ENCODE assay signal across 8 mouse cellular contexts in genomic region chr13:62652681-62653368, GRCm38 (mm10). TPM values are rescaled to one million over a fixed set of nuclear protein-coding genes. Genes with fewer than 3 reads are reported as not detected.
DNase-seq lines count a peak whose midpoint lies in the region; ATAC-seq and TF ChIP-seq lines count a peak whose summit lies in the region.
"Not testable (repeated sequence)": the region's sequence is repeated elsewhere in the genome, so short reads cannot be mapped to it uniquely, and the experiment has no call there.

No protein-coding gene starts in this region.

- DNase-seq in MEL (ENCODE audit: low read depth, low spot score): peak; percentile 94
- peak; percentile 63 to 78 for DNase-seq in cerebellum, adult 18-20 months
- peak; percentile 79 for DNase-seq in forelimb bud, embryonic 11.5 days (ENCODE audit: low read depth, low spot score)
- DNase-seq in layer of hippocampus, adult 8-10 months (ENCODE audit: low spot score in 2 of 2): peak; percentile 69 to 75
- peak; percentile 92 for DNase-seq in lung, embryonic 14.5 days
- DNase-seq in thymus, adult 18-20 months: peak; percentile 22 to 62

- peak overlapping the region; percentile 67 for H3K9ac ChIP-seq in MEL (ENCODE audit: control insufficient read depth, low read depth, low read length, poor library complexity, severe bottlenecking)
- peak overlapping the region; percentile 53 for H3K9ac ChIP-seq in lung, embryonic 14.5 days

- peak in 1 of 2 experiments; percentile 43; a peak in 1 of 4 replicates for TF ChIP-seq POLR2A in MEL (IDR thresholded peaks at IDR 0.05; ENCODE audit: control insufficient read depth in 1 of 2, insufficient read depth in 1 of 2, low read depth in 1 of 2, low read length in 2 of 2, poor library complexity in 1 of 2)

- peak overlapping the region; percentile 30 for H3K27ac ChIP-seq in MEL (ENCODE audit: control insufficient read depth, low read depth, low read length)
- H3K27ac ChIP-seq in lung, embryonic 14.5 days (ENCODE audit: low read depth): not testable (repeated sequence)

- H3K4me2 ChIP-seq in lung, embryonic 14.5 days: peak overlapping the region; percentile 57

- H3K27me3 ChIP-seq in MEL (ENCODE audit: control insufficient read depth in 1 of 2, insufficient read depth in 2 of 2, low read length in 2 of 2); lung, embryonic 14.5 days (ENCODE audit: insufficient read depth, low read length): not testable (repeated sequence)

- not testable (repeated sequence) for H3K4me1 ChIP-seq in MEL (ENCODE audit: control insufficient read depth in 1 of 2, insufficient read depth in 2 of 2, low read length in 2 of 2); lung, embryonic 14.5 days (ENCODE audit: insufficient read depth)

- not testable (repeated sequence) for TF ChIP-seq RAD21 in MEL (IDR thresholded peaks at IDR 0.05; ENCODE audit: low read depth, low read length)

- H3K4me3 ChIP-seq in MEL (ENCODE audit: control insufficient read depth in 1 of 2, insufficient read depth in 1 of 2, low read depth in 2 of 2, low read length in 2 of 2): peak overlapping the region; percentile 72 to 80
- H3K4me3 ChIP-seq in lung, embryonic 14.5 days (ENCODE audit: low read depth, low read length): peak overlapping the region; percentile 41

- H3K9me3 ChIP-seq in MEL (replicated peaks; ENCODE audit: insufficient read depth, low read length); lung, embryonic 14.5 days (ENCODE audit: low read depth, low read length): not testable (repeated sequence)

- not testable (repeated sequence) for TF ChIP-seq CTCF in MEL (IDR thresholded peaks at IDR 0.05 in 2 of 3, conservative IDR thresholded peaks at IDR 0.05 in 1 of 3; ENCODE audit: control insufficient read depth in 1 of 3, insufficient read depth in 1 of 3, low read depth in 2 of 3, low read length in 3 of 3, poor library complexity in 1 of 3, severe bottlenecking in 1 of 3); lung, embryonic 14.5 days (IDR thresholded peaks at IDR 0.05; ENCODE audit: low read depth)

- H3K79me2 ChIP-seq in MEL (ENCODE audit: control insufficient read depth, insufficient read depth, low read length, poor library complexity): not testable (repeated sequence)

- TF ChIP-seq EP300 in MEL (IDR thresholded peaks at IDR 0.05; ENCODE audit: low read depth in 1 of 2, low read length in 2 of 2): not testable (repeated sequence)

- 2% methylated on average over 16 of the region's 16 CpGs for WGBS in lung, embryonic 14.5 days

- H3K36me3 ChIP-seq in MEL (ENCODE audit: control insufficient read depth in 1 of 2, insufficient read depth in 2 of 2, low read length in 2 of 2); lung, embryonic 14.5 days (ENCODE audit: insufficient read depth): not testable (repeated sequence)

- peak; percentile 100 for ATAC-seq in hematopoietic stem cell, adult 5-6 weeks (replicated peaks in 1 of 2; ENCODE audit: insufficient read depth in 1 of 2, low FRiP score in 2 of 2, low TSS enrichment in 1 of 2, low read depth in 1 of 2, poor library complexity in 2 of 2, severe bottlenecking in 2 of 2)
- peak; percentile 100 for ATAC-seq in lung, embryonic 14.5 days (ENCODE audit: insufficient read depth)
- ATAC-seq in neutrophil, adult 5-6 weeks (ENCODE audit: extremely low read depth, insufficient number of reproducible peaks, low FRiP score, poor library complexity, severe bottlenecking): peak; percentile 93

TF ChIP-seq in MEL, 35 proteins besides CTCF, POLR2A, EP300 and RAD21:
- peak; percentile 46; the same call in 1 of the 2 replicates for TF ChIP-seq USF1 (IDR thresholded peaks at IDR 0.05; ENCODE audit: low read depth, low read length)
- TF ChIP-seq MAZ (IDR thresholded peaks at IDR 0.05; ENCODE audit: low read depth, low read length): peak; percentile 8; the same call in 1 of the 2 replicates
- TF ChIP-seq HCFC1 (IDR thresholded peaks at IDR 0.05; ENCODE audit: low read depth, low read length): peak; percentile 41; the same call in 1 of the 2 replicates

RNA-seq across cellular contexts. Expression of gene 6720489N17Rik, which starts 28.8 kb away (rescaled TPM):
- 6.7 TPM in 2 replicates for total RNA-seq in MEL (2012; rRNA removed)
- 100 to 1,000 TPM in 1 of 2 experiments, 1 to 10 TPM in 1; 6.2 to 159 TPM for polyA plus RNA-seq in MEL (2012; ENCODE audit: insufficient read depth in 1 of 2, insufficient read length in 2 of 2, low read depth in 1 of 2, low replicate concordance in 2 of 2, missing spikeins in 1 of 2)
- total RNA-seq in hematopoietic stem cell, adult 5-6 weeks (2017): 23.2 and 42.7 TPM in 2 replicates
- total RNA-seq in layer of hippocampus, adult 8-10 months (2022): 1 to 10 TPM; 4.5 to 5.8 (median 5.1) TPM
- 15.3 and 16.0 TPM in 2 replicates for polyA plus RNA-seq in lung, embryonic 14.5 days (2014; fragmentation: Nextera tagmentation; extraction: Ambion mirVana)
- total RNA-seq in neutrophil, adult 5-6 weeks (2017): 3.3 and 4.4 TPM in 2 replicates

Comparison
In these comparisons a context has a peak if more than half of its experiments do, and no peak if none do; other contexts are left out.
1. DNase-seq: peak in every context shown above with its lines; median percentile 94 in MEL; 92 in lung, embryonic 14.5 days; 79 in forelimb bud, embryonic 11.5 days; 72 in layer of hippocampus, adult 8-10 months; 70 in cerebellum, adult 18-20 months; 42 in thymus, adult 18-20 months.